Mouse (Mus musculus): ENCODE data around the gene Ctf1. TPM values are rescaled to one million over a fixed set of nuclear protein-coding genes. Genes with fewer than 3 reads are reported as not detected.

Ctf1 gene
- 5.5 and 5.8 TPM in 2 replicates for polyA plus RNA-seq (2014; fragmentation: Nextera tagmentation; extraction: Ambion mirVana)

DNA sequence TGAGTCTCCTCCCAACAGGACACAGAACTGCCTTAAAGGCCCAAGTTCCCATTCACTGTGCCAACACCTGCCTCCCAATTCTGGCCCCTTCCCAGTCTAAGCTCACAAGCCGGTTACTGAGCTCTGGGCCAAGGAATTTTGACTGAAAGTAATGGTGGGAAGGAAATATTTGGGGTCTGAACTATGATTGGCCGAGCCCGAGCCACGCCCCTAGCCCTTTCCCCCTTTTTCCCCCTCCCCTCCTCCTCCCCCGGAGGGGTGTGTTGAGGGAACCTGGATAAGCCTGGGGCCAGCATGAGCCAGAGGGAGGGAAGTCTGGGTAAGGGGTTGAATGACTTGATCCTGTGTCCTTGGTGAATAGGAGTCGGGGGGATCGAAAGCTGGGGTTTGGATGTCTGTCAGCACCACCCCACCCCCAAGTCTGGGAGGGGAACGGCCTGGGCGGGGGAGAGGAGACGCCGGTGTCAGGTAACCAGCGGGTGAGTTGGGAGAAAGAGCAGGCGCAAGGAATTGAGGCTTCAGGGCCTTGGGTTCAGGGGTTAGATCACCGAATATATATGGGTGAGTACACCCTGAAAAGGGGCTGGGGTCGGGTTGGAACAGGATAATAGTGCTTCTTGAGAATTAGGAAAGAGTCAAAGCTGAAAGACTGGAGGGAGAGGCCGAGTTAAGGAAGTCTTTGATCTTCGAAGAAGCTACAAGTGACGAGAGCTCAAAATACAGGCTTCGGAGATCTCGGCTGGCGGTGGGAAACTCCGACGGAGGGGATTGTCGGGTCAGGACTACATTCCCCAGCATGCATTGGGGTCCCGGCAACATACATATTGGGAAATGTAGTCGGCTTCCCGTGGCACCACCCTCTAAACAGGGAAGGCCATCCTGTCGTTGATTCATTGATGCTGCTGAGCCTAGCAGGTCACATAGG lies at the start of gene Ctf1:
TSS of gene Ctf1 (plus strand) at position 276 of the 925 bp plus-strand sequence.
- H3K4me1 ChIP-seq (replicated peaks; ENCODE audit: control insufficient read depth, insufficient read depth, low read length): peaks cover 27% of the 10 kb centered on the region
- WGBS: 3% methylated on average over 28 of the region's 28 CpGs
- peak within 1 kb of the TSS; percentile 53 for H3K9ac ChIP-seq (ENCODE audit: low read depth, low read length)
- peak within 1 kb of the TSS; percentile 41 for H3K4me3 ChIP-seq (ENCODE audit: low read depth, low read length)
- H3K9me3 ChIP-seq (ENCODE audit: control insufficient read depth, low read length): no peaks in the 10 kb centered on the region
- H3K27me3 ChIP-seq (replicated peaks; ENCODE audit: control insufficient read depth, insufficient read depth, low read length): no peaks in the 10 kb centered on the region
- peak; percentile 76 for DNase-seq (ENCODE audit: low spot score)
- no peaks in the 10 kb centered on the region for H3K36me3 ChIP-seq (ENCODE audit: control insufficient read depth, insufficient read depth, low read length)
- peak within 1 kb of the TSS; percentile 78 for H3K4me2 ChIP-seq
- peak within 1 kb of the TSS; percentile 74 for H3K27ac ChIP-seq (ENCODE audit: low read depth, low read length)
- ATAC-seq (replicated peaks; ENCODE audit: low FRiP score): peak; percentile 34

- H3K9me3 ChIP-seq (ENCODE audit: control insufficient read depth, low read length): no peaks in the 10 kb centered on the region
- no peaks in the 10 kb centered on the region for H3K27me3 ChIP-seq (replicated peaks; ENCODE audit: control insufficient read depth, insufficient read depth, low read length)
- DNase-seq (ENCODE audit: low spot score) (no peak), ATAC-seq (replicated peaks; ENCODE audit: low FRiP score) (no peak)
- 82% methylated on average over 6 of the region's 6 CpGs for WGBS
- H3K4me2 ChIP-seq: no peak overlapping the region
- no peaks in the 10 kb centered on the region for H3K4me1 ChIP-seq (replicated peaks; ENCODE audit: control insufficient read depth, insufficient read depth, low read length)
- H3K4me3 ChIP-seq (ENCODE audit: low read depth, low read length): no peak overlapping the region
- no peak overlapping the region for H3K9ac ChIP-seq (ENCODE audit: low read depth, low read length)
- no peaks in the 10 kb centered on the region for H3K36me3 ChIP-seq (ENCODE audit: control insufficient read depth, insufficient read depth, low read length)
- no peak overlapping the region for H3K27ac ChIP-seq (ENCODE audit: low read depth, low read length)
Observed at GRCm38 (mm10) chr7:127662926-127663325, 49.6 kb upstream of the Ctf1 start.

DNA sequence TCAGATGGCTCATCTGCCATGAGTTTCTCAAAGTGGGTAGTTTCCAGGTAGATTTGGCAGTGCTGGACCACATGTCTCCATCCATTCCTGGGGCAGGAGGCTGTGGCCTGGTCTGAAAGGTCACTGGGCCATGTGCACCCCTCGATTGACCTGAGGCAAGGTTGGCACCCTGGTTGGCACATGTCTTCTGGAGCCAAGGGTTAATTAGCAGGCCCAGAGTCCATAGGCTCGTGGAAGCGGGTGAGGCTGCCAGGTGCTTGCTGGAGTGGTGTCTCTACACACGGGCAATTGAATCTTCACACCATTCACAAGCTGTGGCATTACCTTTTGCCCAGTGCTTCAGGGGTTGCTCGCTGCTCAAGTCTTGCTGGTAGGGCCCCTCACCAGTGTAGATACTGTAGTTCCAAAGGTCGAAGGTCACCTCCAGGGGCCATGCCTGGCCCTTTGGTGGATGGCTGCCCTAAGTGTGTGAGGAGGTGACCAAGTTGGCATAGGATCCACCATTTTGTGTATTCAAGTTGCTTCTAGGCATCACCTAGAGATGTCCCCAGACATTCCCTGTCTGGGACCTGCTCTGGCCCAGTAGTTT lies 46.4 kb upstream of the Ctf1 start:
- Histone ChIP-seq H3K4me1 (replicated peaks; ENCODE audit: control insufficient read depth, insufficient read depth, low read length) (no peaks in the 10 kb centered on the region), H3K9me3 (ENCODE audit: control insufficient read depth, low read length) (no peaks in the 10 kb centered on the region), H3K27ac (ENCODE audit: low read depth, low read length) (no peak overlapping the region), H3K27me3 (replicated peaks; ENCODE audit: control insufficient read depth, insufficient read depth, low read length) (no peaks in the 10 kb centered on the region), H3K9ac (ENCODE audit: low read depth, low read length) (no peak overlapping the region), H3K4me3 (ENCODE audit: low read depth, low read length) (no peak overlapping the region), H3K4me2 (no peak overlapping the region), H3K36me3 (ENCODE audit: control insufficient read depth, insufficient read depth, low read length) (no peaks in the 10 kb centered on the region)
- DNase-seq (ENCODE audit: low spot score): no peak
- no peak for ATAC-seq (replicated peaks; ENCODE audit: low FRiP score)
- 87% methylated on average over 6 of the region's 6 CpGs for WGBS

DNA sequence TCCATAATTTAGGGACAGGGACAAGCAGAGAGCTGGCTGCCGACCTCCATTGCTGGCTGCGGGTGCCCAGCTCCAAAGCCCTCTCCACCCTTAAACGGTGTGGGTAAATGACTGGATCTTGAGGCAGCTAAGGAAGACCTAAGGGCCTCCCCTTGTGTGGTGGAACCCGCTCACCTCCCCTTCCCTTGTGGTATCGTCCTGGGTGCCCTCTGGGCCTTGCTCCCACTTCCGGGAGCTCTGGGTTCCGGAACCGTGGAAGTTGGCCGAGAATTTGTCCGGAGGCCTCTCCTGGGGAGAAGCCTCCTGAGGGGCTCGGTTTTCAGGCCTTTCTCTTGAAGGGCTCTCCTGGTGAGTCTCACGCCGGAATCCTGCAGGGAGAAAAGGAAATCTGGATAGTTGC lies 45.9 kb upstream of the Ctf1 start:
- no peaks in the 10 kb centered on the region for H3K4me1 ChIP-seq (replicated peaks; ENCODE audit: control insufficient read depth, insufficient read depth, low read length)
- H3K4me2 ChIP-seq: no peak overlapping the region
- no peaks in the 10 kb centered on the region for H3K9me3 ChIP-seq (ENCODE audit: control insufficient read depth, low read length)
- no peaks in the 10 kb centered on the region for H3K36me3 ChIP-seq (ENCODE audit: control insufficient read depth, insufficient read depth, low read length)
- WGBS: 92% methylated on average over 13 of the region's 13 CpGs
- H3K27me3 ChIP-seq (replicated peaks; ENCODE audit: control insufficient read depth, insufficient read depth, low read length): no peaks in the 10 kb centered on the region
- ATAC-seq (replicated peaks; ENCODE audit: low FRiP score): no peak
- H3K9ac ChIP-seq (ENCODE audit: low read depth, low read length): no peak overlapping the region
- no peak for DNase-seq (ENCODE audit: low spot score)
- no peak overlapping the region for H3K4me3 ChIP-seq (ENCODE audit: low read depth, low read length)
- H3K27ac ChIP-seq (ENCODE audit: low read depth, low read length): no peak overlapping the region

GRCm38 (mm10) chr7:127667171-127667570 lies 45.4 kb upstream of the Ctf1 start:
- H3K36me3 ChIP-seq (ENCODE audit: control insufficient read depth, insufficient read depth, low read length): no peaks in the 10 kb centered on the region
- no peak overlapping the region for H3K9ac ChIP-seq (ENCODE audit: low read depth, low read length)
- H3K4me1 ChIP-seq (replicated peaks; ENCODE audit: control insufficient read depth, insufficient read depth, low read length): 0 out of 2 replicates have a peak, but pooled peaks cover 2% of the 10 kb centered on the region
- H3K27ac ChIP-seq (ENCODE audit: low read depth, low read length): no peak overlapping the region
- no peaks in the 10 kb centered on the region for H3K27me3 ChIP-seq (replicated peaks; ENCODE audit: control insufficient read depth, insufficient read depth, low read length)
- H3K4me3 ChIP-seq (ENCODE audit: low read depth, low read length): no peak overlapping the region
- no peaks in the 10 kb centered on the region for H3K9me3 ChIP-seq (ENCODE audit: control insufficient read depth, low read length)
- 57% methylated on average over 8 of the region's 8 CpGs for WGBS
- no peak overlapping the region for H3K4me2 ChIP-seq
- ATAC-seq (replicated peaks; ENCODE audit: low FRiP score) (no peak), DNase-seq (ENCODE audit: low spot score) (no peak)

DNA sequence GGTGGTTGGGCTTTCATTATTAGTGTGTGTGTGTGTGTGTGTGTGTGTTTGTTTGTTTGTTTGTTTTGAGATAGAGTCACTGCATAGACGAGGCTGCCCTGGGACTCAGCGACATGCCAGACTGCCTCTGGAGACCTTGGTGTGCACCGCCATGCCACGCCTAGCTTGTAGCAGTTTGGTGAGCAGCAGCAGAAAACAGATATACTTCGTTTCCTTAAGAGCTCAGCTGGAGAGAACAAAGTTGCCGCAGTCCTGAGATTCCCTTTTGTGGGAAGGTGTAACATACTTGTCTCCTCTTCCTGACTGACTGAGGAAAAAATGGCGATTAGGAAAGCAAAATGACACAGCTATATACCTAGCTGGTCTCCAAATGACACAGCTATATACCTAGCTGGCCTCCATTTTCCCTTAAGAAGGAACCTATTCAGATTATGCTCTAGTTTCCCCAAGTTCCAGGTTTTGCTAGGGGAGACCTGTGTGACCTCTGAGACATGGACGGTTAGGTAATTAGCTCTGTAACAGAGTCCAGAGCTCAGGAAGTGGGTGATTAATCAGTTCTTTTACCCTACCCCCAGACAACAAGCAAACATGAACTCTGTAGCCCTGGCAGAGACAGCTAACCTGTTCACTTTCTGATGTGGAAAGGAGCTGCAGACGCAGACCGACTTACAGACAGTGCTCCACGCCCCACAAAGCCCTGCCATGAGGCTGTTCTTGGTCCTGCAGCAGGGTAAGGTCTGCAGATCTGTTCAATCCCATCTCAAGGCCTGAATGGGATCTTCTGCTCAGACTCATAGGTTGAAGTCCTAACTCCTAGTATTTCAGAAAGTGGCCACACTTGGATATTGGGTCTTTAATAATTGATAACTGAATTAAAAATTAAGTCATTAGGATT lies 40.4 kb upstream of the Ctf1 start:
- no peak; the same call in 1 of the 2 replicates for ATAC-seq (replicated peaks; ENCODE audit: low FRiP score)

GRCm38 (mm10) chr7:127672776-127673175 lies 39.8 kb upstream of the Ctf1 start:
- Histone ChIP-seq H3K9ac (ENCODE audit: low read depth, low read length) (no peak overlapping the region), H3K4me3 (ENCODE audit: low read depth, low read length) (no peak overlapping the region), H3K27ac (ENCODE audit: low read depth, low read length) (0 out of 2 replicates have a peak overlapping the region, but pooled peaks have one; percentile 33), H3K36me3 (ENCODE audit: control insufficient read depth, insufficient read depth, low read length) (no peaks in the 10 kb centered on the region), H3K4me2 (no peak overlapping the region), H3K9me3 (ENCODE audit: control insufficient read depth, low read length) (no peaks in the 10 kb centered on the region), H3K4me1 (replicated peaks; ENCODE audit: control insufficient read depth, insufficient read depth, low read length) (0 out of 2 replicates have a peak, but pooled peaks cover 2% of the 10 kb centered on the region), H3K27me3 (replicated peaks; ENCODE audit: control insufficient read depth, insufficient read depth, low read length) (no peaks in the 10 kb centered on the region)
- WGBS: 60% methylated on average over 4 of the region's 4 CpGs
- DNase-seq (ENCODE audit: low spot score): no peak
- no peak for ATAC-seq (replicated peaks; ENCODE audit: low FRiP score)

More for the DNA sequence above, 40.4 kb upstream of the Ctf1 start:
- WGBS: 59% methylated on average over 11 of the region's 11 CpGs
- Histone ChIP-seq H3K36me3 (ENCODE audit: control insufficient read depth, insufficient read depth, low read length) (no peaks in the 10 kb centered on the region), H3K9ac (ENCODE audit: low read depth, low read length) (no peak overlapping the region), H3K4me1 (replicated peaks; ENCODE audit: control insufficient read depth, insufficient read depth, low read length) (0 out of 2 replicates have a peak, but pooled peaks cover 2% of the 10 kb centered on the region), H3K27me3 (replicated peaks; ENCODE audit: control insufficient read depth, insufficient read depth, low read length) (no peaks in the 10 kb centered on the region), H3K27ac (ENCODE audit: low read depth, low read length) (peak overlapping the region; percentile 33; the same call in 1 of the 2 replicates), H3K4me3 (ENCODE audit: low read depth, low read length) (no peak overlapping the region), H3K4me2 (0 out of 2 replicates have a peak overlapping the region, but pooled peaks have one; percentile 5), H3K9me3 (ENCODE audit: control insufficient read depth, low read length) (no peaks in the 10 kb centered on the region)
- no peak for DNase-seq (ENCODE audit: low spot score)

- Histone ChIP-seq H3K36me3 (ENCODE audit: control insufficient read depth, insufficient read depth, low read length) (no peaks in the 10 kb centered on the region), H3K27ac (ENCODE audit: low read depth, low read length) (no peak overlapping the region), H3K4me3 (ENCODE audit: low read depth, low read length) (no peak overlapping the region), H3K9me3 (ENCODE audit: control insufficient read depth, low read length) (no peaks in the 10 kb centered on the region), H3K27me3 (replicated peaks; ENCODE audit: control insufficient read depth, insufficient read depth, low read length) (no peaks in the 10 kb centered on the region), H3K9ac (ENCODE audit: low read depth, low read length) (no peak overlapping the region), H3K4me2 (no peak overlapping the region), H3K4me1 (replicated peaks; ENCODE audit: control insufficient read depth, insufficient read depth, low read length) (0 out of 2 replicates have a peak, but pooled peaks cover 2% of the 10 kb centered on the region)
- ATAC-seq (replicated peaks; ENCODE audit: low FRiP score) (no peak; the same call in 1 of the 2 replicates), DNase-seq (ENCODE audit: low spot score) (peak; percentile 74)
- WGBS: 3% methylated on average over 5 of the region's 5 CpGs
Observed at GRCm38 (mm10) chr7:127674977-127675376, 37.6 kb upstream of the Ctf1 start.
